Mouse (Mus musculus) neural tube, embryonic 14.5 days (tissue): ENCODE measurements around the gene Kcnq1. TPM values are rescaled to one million over a fixed set of nuclear protein-coding genes. Genes with fewer than 3 reads are reported as not detected.

Experiments
- ATAC-seq: fragments of 200-750 bp; cut with Nextera tagmentation; 2 replicates; pipeline ENCODE4 v1.8.0; 2017; ENCODE audit warnings: low read depth, mild to moderate bottlenecking, moderate TSS enrichment, moderate library complexity
- H3K27ac ChIP-seq: fragments of 300-500 bp; sonication (generic); 2 replicates; pipeline ENCODE4 v1.5.1; 2014; ENCODE audit warnings: low read depth, mild to moderate bottlenecking, control low read depth, low read length, moderate library complexity, mixed read lengths
- H3K27me3 ChIP-seq: fragments of 300-500 bp; sonication (generic); 2 replicates; pipeline ENCODE4 v1.6.1; 2014; ENCODE audit warnings: low read length; ENCODE audit not compliant: control insufficient read depth, insufficient read depth
- H3K36me3 ChIP-seq: fragments of 300-500 bp; sonication (generic); 2 replicates; pipeline ENCODE4 v1.6.1; 2014; ENCODE audit warnings: low read length, mixed read lengths; ENCODE audit not compliant: control insufficient read depth, insufficient read depth
- H3K4me1 ChIP-seq: fragments of 300-500 bp; sonication (generic); 2 replicates; pipeline ENCODE4 v1.6.1; 2014; ENCODE audit warnings: low read length; ENCODE audit not compliant: control insufficient read depth, insufficient read depth
- H3K4me2 ChIP-seq: fragments of 300-500 bp; sonication (generic); 2 replicates; pipeline ENCODE4 v1.6.1; 2014; ENCODE audit warnings: mild to moderate bottlenecking, low read depth, low read length, control low read depth
- H3K4me3 ChIP-seq: fragments of 300-500 bp; sonication (generic); 2 replicates; pipeline ENCODE4 v1.5.1; 2014; ENCODE audit warnings: low read depth, low read length, control low read depth, mixed read lengths
- H3K9ac ChIP-seq: fragments of 300-500 bp; sonication (generic); replicated peaks from 2 replicates; pipeline ENCODE4 v1.6.1; 2014; ENCODE audit warnings: low read depth, mild to moderate bottlenecking, control low read depth, low read length, mixed read lengths
- H3K9me3 ChIP-seq: fragments of 300-500 bp; sonication (generic); 2 replicates; pipeline ENCODE4 v1.6.1; 2016; ENCODE audit warnings: low read length; ENCODE audit not compliant: control insufficient read depth
- WGBS: fragments of 180-500 bp; shearing (Covaris S2); extraction: QIAGEN DNeasy Blood & Tissue Kit; methylation state at CpG from one replicate; pipeline ENCODE4 v1.1.7; 2014; 5-methylcytosine and 5-hydroxymethylcytosine counted together
- polyA plus RNA-seq: library from polyadenylated mRNA; unstranded; fragments of >200 nt; fragmentation: Nextera tagmentation; extraction: Ambion mirVana; gene quantifications from 2 replicates; pipeline ENCODE4 v1.2.1, GENCODE M21; 2014

Gene Kcnq1
- polyA plus RNA-seq, 1 experiment from 2014 or later = 2.4 TPM

GRCm38 (mm10) chr7:143105258-143105897 lies 784 bp upstream of the Kcnq1 start:
- Histone ChIP-seq H3K9ac (no peak overlapping the region), H3K27ac (no peak overlapping the region), H3K36me3 (no peaks in the 10 kb centered on the region), H3K4me3 (no peak overlapping the region), H3K9me3 (no peaks in the 10 kb centered on the region), H3K4me2 (no peak overlapping the region), H3K27me3 (peaks cover 34% of the 10 kb centered on the region), H3K4me1 (0 out of 2 replicates have a peak, but pooled peaks cover 5% of the 10 kb centered on the region)
- no peak for ATAC-seq
- WGBS = 65% methylated on average over 11 of the region's 11 CpGs

GRCm38 (mm10) chr7:143106672-143107465 lies 707 bp downstream of the Kcnq1 start:
- Histone ChIP-seq H3K27me3 (peaks cover 34% of the 10 kb centered on the region), H3K4me3 (peak overlapping the region; percentile 13), H3K4me1 (0 out of 2 replicates have a peak, but pooled peaks cover 5% of the 10 kb centered on the region), H3K4me2 (peak overlapping the region; percentile 41), H3K27ac (no peak overlapping the region), H3K9ac (no peak overlapping the region), H3K9me3 (no peaks in the 10 kb centered on the region), H3K36me3 (no peaks in the 10 kb centered on the region)
- no peak for ATAC-seq
- WGBS = 8% methylated on average over 45 of the region's 57 CpGs

DNA sequence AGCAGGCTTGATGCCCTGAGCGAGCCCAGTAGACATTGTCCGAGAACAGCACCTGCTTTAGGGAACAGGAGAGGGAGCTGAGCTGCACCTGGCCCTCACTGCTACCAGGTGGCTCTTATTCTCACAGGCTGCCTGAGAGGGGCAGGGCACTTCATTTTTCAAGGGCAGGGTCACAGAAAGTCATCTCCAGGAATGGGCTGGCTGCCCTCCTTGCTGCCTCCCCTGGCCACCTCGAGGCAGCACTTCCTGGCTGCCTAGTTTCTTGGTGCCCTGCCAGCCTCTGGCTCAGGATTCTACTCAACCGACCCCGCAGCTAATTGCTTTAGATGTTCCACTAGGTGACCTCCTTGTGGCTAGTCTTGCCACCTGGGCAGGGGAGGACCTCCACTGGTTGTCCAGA lies 2.0 kb downstream of the Kcnq1 start:
- 50% methylated on average over 5 of the region's 5 CpGs for WGBS
- Histone ChIP-seq H3K36me3 (no peaks in the 10 kb centered on the region), H3K27me3 (peaks cover 34% of the 10 kb centered on the region), H3K9me3 (no peaks in the 10 kb centered on the region), H3K9ac (no peak overlapping the region), H3K27ac (no peak overlapping the region), H3K4me3 (no peak overlapping the region), H3K4me1 (0 out of 2 replicates have a peak, but pooled peaks cover 5% of the 10 kb centered on the region), H3K4me2 (no peak overlapping the region)
- ATAC-seq = no peak

GRCm38 (mm10) chr7:143108996-143109660 lies 3.0 kb downstream of the Kcnq1 start:
- 26% methylated on average over 3 of the region's 3 CpGs for WGBS
- Histone ChIP-seq H3K27me3 (peaks cover 34% of the 10 kb centered on the region), H3K9me3 (no peaks in the 10 kb centered on the region), H3K4me2 (no peak overlapping the region), H3K36me3 (no peaks in the 10 kb centered on the region), H3K4me3 (no peak overlapping the region), H3K9ac (no peak overlapping the region), H3K27ac (no peak overlapping the region), H3K4me1 (0 out of 2 replicates have a peak, but pooled peaks cover 5% of the 10 kb centered on the region)
- ATAC-seq = no peak

- H3K27me3 ChIP-seq = peaks cover 34% of the 10 kb centered on the region
- H3K4me1 ChIP-seq = 0 out of 2 replicates have a peak, but pooled peaks cover 5% of the 10 kb centered on the region
- H3K27ac ChIP-seq = no peak overlapping the region
- no peak for ATAC-seq
- no peak overlapping the region for H3K9ac ChIP-seq
- H3K36me3 ChIP-seq = no peaks in the 10 kb centered on the region
- H3K9me3 ChIP-seq = no peaks in the 10 kb centered on the region
- H3K4me2 ChIP-seq = no peak overlapping the region
- H3K4me3 ChIP-seq = no peak overlapping the region
- WGBS = 68% methylated on average over 3 of the region's 3 CpGs
These were observed 3.5 kb downstream of the Kcnq1 start for GRCm38 (mm10) chr7:143109696-143110095.

- no peaks in the 10 kb centered on the region for H3K36me3 ChIP-seq
- no peak overlapping the region for H3K4me3 ChIP-seq
- H3K9ac ChIP-seq = no peak overlapping the region
- peaks cover 31% of the 10 kb centered on the region for H3K27me3 ChIP-seq
- no peak for ATAC-seq
- WGBS = 61% methylated on average over 1 of the region's 1 CpGs
- 0 out of 2 replicates have a peak, but pooled peaks cover 5% of the 10 kb centered on the region for H3K4me1 ChIP-seq
- H3K27ac ChIP-seq = no peak overlapping the region
- no peaks in the 10 kb centered on the region for H3K9me3 ChIP-seq
- no peak overlapping the region for H3K4me2 ChIP-seq
These were observed 4.6 kb downstream of the Kcnq1 start for GRCm38 (mm10) chr7:143110803-143111202.

GRCm38 (mm10) chr7:143111719-143112118 lies 5.6 kb downstream of the Kcnq1 start:
- H3K9ac ChIP-seq = no peak overlapping the region
- no peaks in the 10 kb centered on the region for H3K9me3 ChIP-seq
- H3K27ac ChIP-seq = no peak overlapping the region
- no peaks in the 10 kb centered on the region for H3K36me3 ChIP-seq
- no peak overlapping the region for H3K4me2 ChIP-seq
- H3K4me1 ChIP-seq = 0 out of 2 replicates have a peak, but pooled peaks cover 5% of the 10 kb centered on the region
- peaks cover 23% of the 10 kb centered on the region for H3K27me3 ChIP-seq
- no peak for ATAC-seq
- no peak overlapping the region for H3K4me3 ChIP-seq
- WGBS = 77% methylated on average over 4 of the region's 4 CpGs

- Histone ChIP-seq H3K27ac (no peak overlapping the region), H3K4me1 (no peaks in the 10 kb centered on the region), H3K9ac (no peak overlapping the region), H3K36me3 (no peaks in the 10 kb centered on the region), H3K4me3 (no peak overlapping the region), H3K9me3 (no peaks in the 10 kb centered on the region), H3K27me3 (peaks cover 16% of the 10 kb centered on the region), H3K4me2 (no peak overlapping the region)
- WGBS = 43% methylated on average over 1 of the region's 1 CpGs
- ATAC-seq = no peak
These were observed 6.2 kb downstream of the Kcnq1 start for GRCm38 (mm10) chr7:143112395-143112794.

GRCm38 (mm10) chr7:143114773-143115172 lies 8.6 kb downstream of the Kcnq1 start:
- Histone ChIP-seq H3K4me3 (no peak overlapping the region), H3K36me3 (no peaks in the 10 kb centered on the region), H3K9ac (no peak overlapping the region), H3K9me3 (no peaks in the 10 kb centered on the region), H3K4me2 (no peak overlapping the region), H3K4me1 (no peaks in the 10 kb centered on the region), H3K27me3 (no peaks in the 10 kb centered on the region), H3K27ac (no peak overlapping the region)
- no peak for ATAC-seq
